8 mouse cellular contexts compared by ENCODE assay signal in genomic region chr11:22631606-22632313, GRCm38 (mm10).
DNase-seq lines count a peak whose midpoint lies in the region; ATAC-seq and TF ChIP-seq lines count a peak whose summit lies in the region.

No protein-coding gene starts in this region.

- dilution Hi-C loops in CH12.LX (cut with MboI; ENCODE audit: extremely low pct_ligation_motif_present, extremely low pct_unique_long_range_greater_than_20kb, low sequenced_read_pairs): no loop called here

- 22% methylated on average over 6 of the region's 6 CpGs for WGBS in heart, postnatal 0 days
- WGBS in limb, embryonic 15.5 days: 24% methylated on average over 6 of the region's 6 CpGs
- WGBS in neural tube, embryonic 13.5 days: 9% methylated on average over 6 of the region's 6 CpGs

- peak; percentile 62 to 96 for TF ChIP-seq CTCF in CH12.LX (conservative IDR thresholded peaks at IDR 0.05 in 1 of 2, IDR thresholded peaks at IDR 0.05 in 1 of 2; ENCODE audit: low read depth in 2 of 2, low read length in 2 of 2)
- TF ChIP-seq CTCF in heart, postnatal 0 days (IDR thresholded peaks at IDR 0.05; ENCODE audit: low read depth): peak; percentile 62

- no peaks in the 10 kb centered on the region for H3K79me2 ChIP-seq in CH12.LX (replicated peaks; ENCODE audit: control insufficient read depth, extremely low read depth, insufficient read depth, poor library complexity, severe bottlenecking)

- no peak for ATAC-seq in heart, postnatal 0 days (ENCODE audit: insufficient read depth, low read depth)
- no peak for ATAC-seq in limb, embryonic 15.5 days (ENCODE audit: insufficient number of reproducible peaks, low FRiP score, low TSS enrichment, low read depth)
- 0 out of 2 replicates have a peak, but pooled peaks have one; percentile 56 for ATAC-seq in neural tube, embryonic 13.5 days (ENCODE audit: low read depth)

- H3K4me3 ChIP-seq in CH12.LX (replicated peaks in 1 of 3; ENCODE audit: low read depth in 2 of 3, low read length in 2 of 3, poor library complexity in 1 of 3): no peak overlapping the region
- no peak overlapping the region for H3K4me3 ChIP-seq in heart, postnatal 0 days (ENCODE audit: low read depth, low read length)
- H3K4me3 ChIP-seq in limb, embryonic 15.5 days: 0 out of 2 replicates have a peak overlapping the region, but pooled peaks have one; percentile 9
- H3K4me3 ChIP-seq in neural tube, embryonic 13.5 days: no peak overlapping the region

- TF ChIP-seq EP300 in CH12.LX (IDR thresholded peaks at IDR 0.05; ENCODE audit: low read length): no peak
- no peak for TF ChIP-seq EP300 in heart, postnatal 0 days (IDR thresholded peaks at IDR 0.05; ENCODE audit: low read depth)

- peak overlapping the region; percentile 25; the same call in 1 of the 2 replicates for H3K4me2 ChIP-seq in CH12.LX (ENCODE audit: insufficient read depth, low read depth, poor library complexity, severe bottlenecking)
- H3K4me2 ChIP-seq in heart, postnatal 0 days (ENCODE audit: low read depth, low read length): peak overlapping the region; percentile 16
- H3K4me2 ChIP-seq in limb, embryonic 15.5 days: peak overlapping the region; percentile 29; the same call in 1 of the 2 replicates
- H3K4me2 ChIP-seq in neural tube, embryonic 13.5 days: peak overlapping the region; percentile 43

- no peak overlapping the region for H3K9ac ChIP-seq in CH12.LX (ENCODE audit: insufficient read depth, low read depth)
- H3K9ac ChIP-seq in heart, postnatal 0 days (replicated peaks; ENCODE audit: low read depth, low read length): no peak overlapping the region
- H3K9ac ChIP-seq in limb, embryonic 15.5 days: no peak overlapping the region
- H3K9ac ChIP-seq in neural tube, embryonic 13.5 days: peak overlapping the region; percentile 43; the same call in 1 of the 2 replicates

- no peaks in the 10 kb centered on the region for H3K27me3 ChIP-seq in CH12.LX (replicated peaks)
- no peaks in the 10 kb centered on the region for H3K27me3 ChIP-seq in heart, postnatal 0 days (ENCODE audit: control insufficient read depth, insufficient read depth, low read length)
- H3K27me3 ChIP-seq in limb, embryonic 15.5 days: no peaks in the 10 kb centered on the region
- no peaks in the 10 kb centered on the region for H3K27me3 ChIP-seq in neural tube, embryonic 13.5 days

- H3K36me3 ChIP-seq in CH12.LX (replicated peaks in 1 of 2; ENCODE audit: control insufficient read depth in 1 of 2, insufficient read depth in 1 of 2, low read length in 1 of 2): no peaks in the 10 kb centered on the region
- no peaks in the 10 kb centered on the region for H3K36me3 ChIP-seq in heart, postnatal 0 days (replicated peaks; ENCODE audit: control insufficient read depth, insufficient read depth, low read length)
- no peaks in the 10 kb centered on the region for H3K36me3 ChIP-seq in limb, embryonic 15.5 days
- no peaks in the 10 kb centered on the region for H3K36me3 ChIP-seq in neural tube, embryonic 13.5 days

- no peak for TF ChIP-seq POLR2A in CH12.LX (IDR thresholded peaks at IDR 0.05; ENCODE audit: low read depth, low read length)

- in situ Hi-C loops in CH12.LX (cut with MboI; ENCODE audit: low pct_ligation_motif_present, low pct_unique_long_range_greater_than_20kb, low sequenced_read_pairs): loop anchor here (5.0 to 25.0 kb wide), 3 partner anchors 326 to 931 kb away; no protein-coding TSS in a partner anchor

- peak; percentile 74 for DNase-seq in 3T3-L1 (ENCODE audit: low read depth, low spot score)
- DNase-seq in CH12.LX (ENCODE audit: extremely low read depth): peak; percentile 62
- DNase-seq in embryo, embryonic 11 days: peak; percentile 54
- DNase-seq in heart, postnatal 0 days (ENCODE audit: low spot score): peak; percentile 71
- DNase-seq in urinary bladder, postnatal 36 days (ENCODE audit: low spot score in 2 of 2): no peak
- no peak for DNase-seq in left cerebral cortex, adult 11 months (ENCODE audit: low spot score)

- peaks cover under 1 to 43% of the 10 kb centered on the region in 2 experiments for H3K4me1 ChIP-seq in CH12.LX (ENCODE audit: control insufficient read depth in 1 of 2, insufficient read depth in 2 of 2)
- 0 out of 2 replicates have a peak, but pooled peaks cover 5% of the 10 kb centered on the region for H3K4me1 ChIP-seq in heart, postnatal 0 days (ENCODE audit: control insufficient read depth, insufficient read depth)
- H3K4me1 ChIP-seq in limb, embryonic 15.5 days: peaks cover 20% of the 10 kb centered on the region
- H3K4me1 ChIP-seq in neural tube, embryonic 13.5 days (replicated peaks): peaks cover 17% of the 10 kb centered on the region

- TF ChIP-seq RAD21 in CH12.LX (IDR thresholded peaks at IDR 0.05; ENCODE audit: low read depth, low read length): no peak; the same call in none of the 2 replicates

- no peaks in the 10 kb centered on the region for H3K9me3 ChIP-seq in CH12.LX (replicated peaks; ENCODE audit: low read length)
- H3K9me3 ChIP-seq in heart, postnatal 0 days (replicated peaks; ENCODE audit: control insufficient read depth, low read length): no peaks in the 10 kb centered on the region
- H3K9me3 ChIP-seq in limb, embryonic 15.5 days: no peaks in the 10 kb centered on the region
- H3K9me3 ChIP-seq in neural tube, embryonic 13.5 days: no peaks in the 10 kb centered on the region

- H3K27ac ChIP-seq in CH12.LX (ENCODE audit: insufficient read depth, low read depth): no peak overlapping the region
- H3K27ac ChIP-seq in heart, postnatal 0 days (ENCODE audit: low read depth): no peak overlapping the region
- H3K27ac ChIP-seq in limb, embryonic 15.5 days: no peak overlapping the region
- no peak overlapping the region for H3K27ac ChIP-seq in neural tube, embryonic 13.5 days (replicated peaks)

TF ChIP-seq in CH12.LX, 34 proteins besides CTCF, POLR2A, EP300 and RAD21:
- TF ChIP-seq MAX (IDR thresholded peaks at IDR 0.05; ENCODE audit: low read length) (no peak), SIN3A (IDR thresholded peaks at IDR 0.05; ENCODE audit: low read length) (peak; percentile 73; the same call in 1 of the 2 replicates), USF1 (IDR thresholded peaks at IDR 0.05; ENCODE audit: low read depth, low read length) (peak; percentile 19; the same call in 1 of the 2 replicates), ELF1 (IDR thresholded peaks at IDR 0.05; ENCODE audit: low read depth, low read length) (peak; percentile 66), GABPA (IDR thresholded peaks at IDR 0.05; ENCODE audit: insufficient replicate concordance, low read depth, low read length) (no peak), JUN (IDR thresholded peaks at IDR 0.05; ENCODE audit: insufficient read depth, low read depth, low read length) (no peak), USF2 (conservative IDR thresholded peaks at IDR 0.05; ENCODE audit: low read depth, low read length) (no peak), MAFK (IDR thresholded peaks at IDR 0.05; ENCODE audit: insufficient replicate concordance, low read length) (no peak; the same call in 1 of the 2 replicates), ETS1 (conservative IDR thresholded peaks at IDR 0.05; ENCODE audit: low read depth, low read length) (no peak), UBTF (IDR thresholded peaks at IDR 0.05; ENCODE audit: low read depth, low read length) (no peak), MEF2A (IDR thresholded peaks at IDR 0.05; ENCODE audit: borderline replicate concordance, low read depth, low read length) (no peak), NRF1 (IDR thresholded peaks at IDR 0.05; ENCODE audit: low read depth, low read length) (no peak), NELFE (IDR thresholded peaks at IDR 0.05; ENCODE audit: low read depth, low read length) (peak; percentile 53; the same call in 1 of the 2 replicates), ZNF384 (IDR thresholded peaks at IDR 0.05; ENCODE audit: low read depth, low read length) (no peak; the same call in 1 of the 2 replicates), CHD1 (IDR thresholded peaks at IDR 0.05; ENCODE audit: low read depth, low read length) (no peak), MYC (IDR thresholded peaks at IDR 0.05; ENCODE audit: low read depth, low read length) (no peak), SMC3 (IDR thresholded peaks at IDR 0.05; ENCODE audit: low read depth, low read length) (peak; percentile 98), IRF4 (IDR thresholded peaks at IDR 0.05; ENCODE audit: low read depth, low read length) (0 out of 2 replicates have a peak, but pooled peaks have one; percentile 46), MXI1 (IDR thresholded peaks at IDR 0.05; ENCODE audit: low read depth, low read length) (no peak), E2F4 (IDR thresholded peaks at IDR 0.05; ENCODE audit: insufficient replicate concordance, low read depth, low read length) (no peak), TBP (conservative IDR thresholded peaks at IDR 0.05; ENCODE audit: low read depth, low read length) (no peak), TCF12 (IDR thresholded peaks at IDR 0.05; ENCODE audit: low read depth, low read length) (no peak), KAT2A (IDR thresholded peaks at IDR 0.05; ENCODE audit: insufficient replicate concordance, low read length) (no peak), HCFC1 (IDR thresholded peaks at IDR 0.05; ENCODE audit: low read depth, low read length) (no peak; the same call in 1 of the 2 replicates), ZMIZ1 (IDR thresholded peaks at IDR 0.05; ENCODE audit: low read depth, low read length) (no peak), CHD2 (IDR thresholded peaks at IDR 0.05; ENCODE audit: low read length) (no peak), BHLHE40 (IDR thresholded peaks at IDR 0.05; ENCODE audit: low read depth, low read length) (no peak), RCOR1 (conservative IDR thresholded peaks at IDR 0.05; ENCODE audit: low read depth, low read length) (0 out of 2 replicates have a peak, but pooled peaks have one; percentile 2), ZKSCAN1 (IDR thresholded peaks at IDR 0.05; ENCODE audit: borderline replicate concordance, low read depth, low read length) (no peak), JUND (conservative IDR thresholded peaks at IDR 0.05; ENCODE audit: low read depth, low read length) (0 out of 2 replicates have a peak, but pooled peaks have one; percentile 3), PAX5 (IDR thresholded peaks at IDR 0.05; ENCODE audit: low read length) (no peak), MAZ (IDR thresholded peaks at IDR 0.05; ENCODE audit: low read depth, low read length) (peak; percentile 98), POLR2AphosphoS2 (IDR thresholded peaks at IDR 0.05; ENCODE audit: low read depth, low read length) (no peak), ZC3H11A (IDR thresholded peaks at IDR 0.05; ENCODE audit: low read depth, low read length) (peak; percentile 97)

Comparison
In these comparisons a context has a peak if more than half of its experiments do, and no peak if none do; other contexts are left out.
1. DNase-seq: peak in 3T3-L1 (single experiment), CH12.LX (single experiment), embryo, embryonic 11 days (single experiment) and heart, postnatal 0 days (single experiment); none in urinary bladder, postnatal 36 days (0 of 2) and left cerebral cortex, adult 11 months (single experiment).
2. Peak in every context shown above with its lines, with median percentiles within 50 percentile points of each other: H3K4me2 ChIP-seq.